Mouse (Mus musculus) kidney, postnatal 36 days (tissue): ENCODE measurements around the gene Slc30a1.

Experiments
- DNase-seq, 2 experiments: peaks; one replicate each; pipeline ENCODE4 v3.0.0; 2021 to 2022; ENCODE audit warnings: mixed read lengths in 2 of 2

Slc30a1 gene

GRCm38 (mm10) chr1:191906571-191907430 is at the start of gene Slc30a1:
Slc30a1 (plus strand) TSS chr1:191906767.
- peak; percentile 99 to 100 for DNase-seq

DNA sequence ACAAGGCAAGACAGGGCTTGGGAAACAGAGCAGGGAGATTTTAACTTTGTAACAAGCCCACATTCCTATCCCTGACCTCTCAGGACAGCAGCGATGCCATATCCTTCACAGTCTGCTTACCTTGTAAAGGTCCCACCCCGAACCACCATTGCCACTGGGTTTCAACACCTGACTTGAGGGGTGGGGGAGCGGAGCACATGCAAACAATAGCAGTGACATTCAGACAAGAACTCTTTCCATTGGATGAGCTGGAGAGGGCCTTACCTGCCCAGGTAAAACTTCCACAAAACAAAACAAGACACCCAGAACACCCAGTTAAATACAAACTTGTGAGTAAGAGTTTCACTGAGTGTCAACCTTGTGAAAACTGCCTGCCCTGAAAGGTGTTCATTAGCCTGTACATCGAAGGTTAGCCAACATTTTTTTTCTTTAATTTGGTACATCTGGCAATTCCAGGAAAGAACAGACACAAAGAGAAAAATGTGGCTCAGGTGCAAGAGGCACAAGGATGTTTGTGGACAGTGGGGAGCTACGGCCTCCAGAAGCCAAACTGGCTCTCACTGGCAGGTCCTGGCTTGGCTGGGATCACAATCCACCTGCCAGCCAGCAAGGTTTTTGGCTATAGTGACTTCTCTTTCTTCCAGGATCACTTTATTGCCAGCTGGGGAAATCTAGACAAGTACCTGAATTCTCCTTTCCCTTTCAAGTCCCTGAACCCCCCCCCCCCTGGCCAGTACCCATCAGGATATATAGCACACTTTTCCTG is 49.5 kb upstream of the Slc30a1 start:
- DNase-seq = peak; percentile 43 to 52

DNA sequence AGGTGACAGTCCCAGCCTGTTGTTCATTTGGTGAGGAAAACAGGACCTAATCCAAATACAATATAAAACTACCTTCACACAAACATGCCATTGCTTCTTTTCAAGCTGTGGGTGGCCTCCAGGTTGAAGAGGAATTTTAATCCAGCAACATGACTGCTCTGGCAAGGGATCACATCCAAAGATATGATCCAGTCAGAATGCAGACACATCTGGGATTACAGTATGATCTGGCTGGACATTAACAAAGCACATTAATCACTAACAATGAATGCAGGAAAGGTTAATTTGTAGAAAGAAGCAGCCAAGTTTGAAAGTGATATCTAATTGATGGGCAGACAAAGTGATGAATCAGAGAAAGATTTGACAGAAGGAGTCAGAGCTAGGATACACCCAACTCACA is 48.4 kb upstream of the Slc30a1 start:
- DNase-seq = no peak

- peak in 1 of 2 experiments; percentile 36 for DNase-seq
Measured at GRCm38 (mm10) chr1:191859847-191860246, 46.7 kb upstream of the Slc30a1 start.

DNA sequence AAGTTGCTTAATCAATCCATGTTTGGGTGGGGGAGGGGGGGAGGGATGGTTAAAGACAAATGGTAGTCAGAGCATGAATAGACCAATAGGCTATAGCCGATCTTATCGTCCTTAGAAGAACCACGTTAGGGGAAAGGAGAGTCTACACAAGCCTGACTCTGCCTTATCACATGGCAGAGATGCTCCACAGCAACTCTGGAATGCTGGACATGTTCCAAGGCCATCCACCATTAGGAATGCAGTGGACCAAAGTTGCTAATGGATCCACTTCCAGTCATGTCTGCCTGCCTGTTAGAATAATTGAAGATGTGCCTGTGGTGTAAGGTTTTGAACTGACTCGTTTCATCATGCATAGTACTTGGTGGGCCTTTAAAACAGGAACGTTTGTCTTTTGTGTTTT is 45.3 kb upstream of the Slc30a1 start:
- peak; percentile 53 to 55 for DNase-seq

DNA sequence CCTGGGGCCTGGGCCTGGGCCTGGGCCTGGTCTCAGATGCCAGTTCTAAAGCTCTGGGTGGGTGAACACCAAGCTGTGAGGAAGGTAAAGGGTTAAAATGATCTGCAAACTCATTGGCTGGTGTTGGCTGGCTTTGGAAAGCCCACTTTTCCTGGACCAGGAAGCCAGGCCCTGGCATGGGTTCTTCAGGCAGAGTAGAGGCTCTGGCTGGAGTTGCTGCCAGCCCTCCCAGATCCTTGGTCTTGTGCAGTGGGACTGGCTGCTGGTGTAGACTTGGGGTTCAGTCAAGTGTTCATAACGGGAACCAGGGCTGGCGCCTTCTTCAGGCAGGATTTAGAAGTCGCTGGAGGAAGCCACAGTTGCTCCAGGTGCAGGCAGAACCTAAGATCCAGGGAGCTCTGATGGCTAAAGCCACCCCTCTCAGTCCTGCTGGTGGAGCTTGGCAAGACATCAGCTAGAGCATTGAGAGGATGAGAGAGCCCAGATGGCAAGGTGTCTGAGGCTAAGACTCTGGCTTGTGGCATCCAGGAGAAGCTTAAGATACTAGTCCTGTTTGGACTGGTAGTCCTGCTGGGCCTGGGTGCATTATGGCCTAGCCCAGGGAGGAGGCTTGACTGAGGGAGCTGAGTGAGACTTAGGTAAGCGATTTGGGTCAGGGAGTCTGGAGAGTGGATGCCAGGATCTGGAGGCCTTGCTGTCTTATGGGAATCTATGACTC is 42.6 kb upstream of the Slc30a1 start:
- no peak for DNase-seq

- DNase-seq = no peak
Measured at GRCm38 (mm10) chr1:191864551-191865027, 42.0 kb upstream of the Slc30a1 start.

DNA sequence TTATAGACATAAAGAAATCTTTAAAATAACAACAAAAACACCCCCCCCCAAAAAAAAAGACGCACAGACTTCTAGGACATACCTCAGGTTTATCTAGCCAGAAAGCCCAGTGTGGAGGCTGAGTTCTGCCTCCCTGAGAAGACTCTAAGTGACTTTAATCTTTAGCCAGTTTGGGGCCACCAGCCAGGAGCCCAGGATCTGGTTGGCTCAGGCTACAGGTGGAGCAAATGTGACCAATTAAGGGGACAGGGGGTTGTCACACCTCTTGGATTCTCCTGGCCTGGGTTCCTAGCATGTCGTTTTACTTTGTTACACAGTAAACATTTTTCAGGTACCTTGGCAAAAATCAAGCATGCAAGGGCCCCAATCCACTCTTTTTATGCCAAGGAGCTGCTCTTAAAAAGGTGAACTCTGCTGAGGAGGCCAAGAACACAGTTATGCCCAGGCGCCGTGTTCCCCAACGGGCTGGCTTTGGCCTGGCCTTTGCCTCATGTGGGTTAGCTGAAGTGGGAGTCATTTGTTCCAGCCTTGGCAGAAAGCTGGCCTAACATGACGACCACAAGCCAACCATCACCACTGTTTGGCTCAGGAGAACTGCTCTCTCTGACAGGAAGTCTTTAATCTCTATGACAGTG is 34.4 kb upstream of the Slc30a1 start:
- peak; percentile 62 to 72 for DNase-seq

GRCm38 (mm10) chr1:191875006-191875405 is 31.6 kb upstream of the Slc30a1 start:
- no peak for DNase-seq

GRCm38 (mm10) chr1:191875683-191876305 is 30.8 kb upstream of the Slc30a1 start:
- DNase-seq = peak in 1 of 2 experiments; percentile 14

GRCm38 (mm10) chr1:191877681-191878080 is 28.9 kb upstream of the Slc30a1 start:
- DNase-seq = peak; percentile 53 to 65

GRCm38 (mm10) chr1:191878518-191878921 is 28.0 kb upstream of the Slc30a1 start:
- DNase-seq = no peak

DNA sequence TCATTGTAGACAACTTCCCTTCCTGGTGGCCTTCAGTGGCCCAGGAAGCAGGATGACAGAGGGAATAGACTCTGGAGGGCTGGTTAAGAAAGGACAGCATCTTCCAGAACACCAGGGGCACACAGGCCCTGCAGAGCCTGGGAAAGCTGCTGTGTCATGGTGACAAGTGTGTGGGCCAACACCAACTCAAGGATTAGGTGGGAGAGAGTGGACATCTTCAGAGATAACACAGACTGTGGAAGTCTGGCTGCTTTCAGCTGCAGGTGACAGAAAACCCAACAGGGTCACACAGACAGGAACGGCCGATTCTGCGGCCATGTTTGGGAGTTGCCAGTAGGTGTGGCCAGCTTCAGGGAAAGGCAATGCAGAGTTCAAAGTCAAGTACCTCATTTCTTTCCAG is 26.3 kb upstream of the Slc30a1 start:
- DNase-seq = no peak

DNA sequence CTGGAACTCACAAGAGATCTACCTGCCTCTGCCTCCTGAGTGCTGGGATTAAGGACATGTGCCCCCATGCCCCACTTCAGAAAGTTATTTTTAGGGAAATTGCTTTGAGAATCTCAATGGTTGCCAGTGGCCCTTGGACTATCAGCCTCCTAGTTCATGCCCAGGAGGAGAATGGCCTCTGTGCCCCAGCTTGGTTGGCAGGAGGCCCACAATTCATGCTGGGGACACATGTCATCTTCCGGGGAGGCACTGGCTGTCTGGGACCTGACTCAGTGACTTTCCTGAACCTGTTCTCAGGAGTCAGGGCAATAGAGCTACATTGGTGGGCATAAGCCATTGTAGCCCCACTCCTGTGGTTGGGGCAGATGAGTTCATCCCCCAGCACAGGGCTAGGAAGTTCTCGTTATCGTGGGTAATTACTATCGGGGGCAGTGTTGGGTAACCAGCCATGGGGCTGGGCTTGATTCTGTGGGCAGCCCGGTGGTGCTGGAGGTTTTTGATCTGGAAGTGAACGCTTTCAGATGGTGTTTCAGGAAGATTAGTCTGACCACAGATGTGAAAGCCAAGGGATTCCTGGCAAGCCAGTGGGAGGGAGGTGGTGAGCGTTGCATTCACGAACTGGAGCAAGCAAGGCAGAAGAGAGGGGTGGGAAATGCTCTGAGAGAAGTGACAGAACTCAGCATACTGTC is 25.5 kb upstream of the Slc30a1 start:
- peak; percentile 29 to 72 for DNase-seq

DNA sequence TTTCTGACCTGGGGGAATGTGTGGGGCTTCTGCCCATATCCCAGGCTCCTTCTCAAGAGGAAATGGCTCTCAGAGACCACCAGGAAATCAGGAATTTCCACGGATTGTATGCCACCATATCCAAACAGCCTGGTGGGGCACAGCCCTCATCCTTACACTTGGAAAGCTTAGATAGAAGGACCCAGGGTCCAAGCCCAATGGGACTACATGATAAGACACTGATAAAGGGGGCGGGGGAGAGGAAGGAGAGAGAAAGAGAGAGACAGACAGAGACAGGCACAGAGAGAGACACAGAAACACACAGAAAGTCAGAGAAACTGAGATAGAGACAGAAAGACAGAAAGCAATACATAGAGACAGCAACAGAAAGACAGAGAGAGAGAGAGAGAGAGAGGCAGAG is 24.9 kb upstream of the Slc30a1 start:
- no peak for DNase-seq

GRCm38 (mm10) chr1:191882474-191883206 is 23.9 kb upstream of the Slc30a1 start:
- DNase-seq = no peak

DNA sequence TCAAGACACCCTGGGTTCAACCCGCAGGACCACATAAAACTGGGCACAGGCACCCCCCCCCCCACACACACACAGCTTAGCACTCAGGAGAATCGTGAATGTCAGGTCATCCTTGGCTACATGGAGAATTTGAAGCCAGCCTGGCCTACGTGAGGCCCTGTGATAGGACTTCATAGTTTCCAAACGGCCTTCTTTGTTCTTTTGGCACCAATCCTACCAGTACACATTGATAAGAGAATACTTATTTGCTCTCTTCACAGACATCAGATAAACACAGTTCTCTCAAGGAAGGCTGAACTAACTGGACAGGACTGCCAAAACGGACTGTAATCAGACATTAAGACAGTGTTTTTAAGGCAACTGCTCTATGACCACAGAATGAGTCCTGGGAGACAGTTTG is 22.9 kb upstream of the Slc30a1 start:
- DNase-seq = no peak

- DNase-seq = peak; percentile 61 to 71
Measured at GRCm38 (mm10) chr1:191891912-191892311, 14.7 kb upstream of the Slc30a1 start.

- no peak for DNase-seq
Measured at GRCm38 (mm10) chr1:191894386-191894785, 12.2 kb upstream of the Slc30a1 start.

DNA sequence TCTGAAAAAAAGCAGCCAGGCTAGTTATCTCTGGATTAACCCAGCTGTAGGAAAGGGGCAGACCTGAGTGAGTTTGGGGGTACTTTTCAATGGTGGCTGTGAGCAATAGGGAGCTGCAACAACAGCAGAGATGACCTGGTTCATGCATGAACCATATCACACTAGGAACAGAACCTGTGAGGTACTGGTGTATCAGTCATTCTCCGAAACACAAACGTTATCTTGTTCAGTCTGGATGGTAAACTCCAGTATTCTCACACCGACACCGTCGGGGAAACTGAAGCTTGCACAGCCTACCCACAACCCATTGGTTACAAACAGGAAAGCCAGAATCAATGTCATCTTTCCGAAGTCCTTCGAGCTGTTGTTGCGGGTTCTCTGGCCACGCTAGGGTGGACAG is 11.7 kb upstream of the Slc30a1 start:
- no peak for DNase-seq
